Mouse (Mus musculus) thymus, adult 2 months (tissue): Measurements from ENCODE around the gene Rack1. TPM values are rescaled to one million over a fixed set of nuclear protein-coding genes. Genes with fewer than 3 reads are reported as not detected.
A peak's percentile ranks its signal among the peaks of the same experiment; 100 is the strongest.

ENCODE experiments used
- DNase-seq: peaks from one replicate; pipeline ENCODE4 v3.0.0; 2021
- H3K27ac ChIP-seq: fragments of 200-500 bp; 2 replicates; pipeline ENCODE4 v1.5.1; 2012; ENCODE audit warnings: low read length, control low read depth; ENCODE audit not compliant: control insufficient read depth, insufficient read depth
- H3K27me3 ChIP-seq: fragments of 200-500 bp; 2 replicates; pipeline ENCODE4 v1.6.1; 2012; ENCODE audit warnings: mild to moderate bottlenecking, low read length, moderate library complexity, mixed read lengths; ENCODE audit not compliant: control insufficient read depth, insufficient read depth
- H3K36me3 ChIP-seq: fragments of 200-500 bp; 2 replicates; pipeline ENCODE4 v1.6.1; 2012; ENCODE audit warnings: mild to moderate bottlenecking, low read length, moderate library complexity; ENCODE audit not compliant: control insufficient read depth, insufficient read depth
- H3K4me1 ChIP-seq: fragments of 200-500 bp; replicated peaks from 2 replicates; pipeline ENCODE4 v1.6.1; 2012; ENCODE audit warnings: low read length; ENCODE audit not compliant: control insufficient read depth, insufficient read depth
- H3K4me3 ChIP-seq: fragments of 200-500 bp; 2 replicates; pipeline ENCODE4 v1.5.1; 2012; ENCODE audit warnings: mild to moderate bottlenecking, low read length, control low read depth, moderate library complexity; ENCODE audit not compliant: control insufficient read depth, insufficient read depth
- CTCF ChIP-seq: fragments of 200-500 bp; IDR thresholded peaks from 2 replicates; pipeline ENCODE4 v1.5.1; 2012; ENCODE audit warnings: mild to moderate bottlenecking, control low read depth, low read length, moderate library complexity, borderline replicate concordance; ENCODE audit not compliant: control insufficient read depth, poor library complexity, insufficient read depth; ENCODE audit errors: extremely low read depth
- POLR2A ChIP-seq: fragments of 200-500 bp; IDR thresholded peaks from 2 replicates; pipeline ENCODE4 v1.6.1; 2012; ENCODE audit warnings: mild to moderate bottlenecking, low read length, control low read depth, moderate library complexity; ENCODE audit not compliant: control insufficient read depth, poor library complexity, insufficient read depth; ENCODE audit errors: extremely low read depth
- WGBS: fragments of 180-500 bp; shearing (Covaris S2); methylation state at CpG from one replicate; pipeline ENCODE4 v1.1.7; 2018; 5-methylcytosine and 5-hydroxymethylcytosine counted together
- polyA plus RNA-seq: library from polyadenylated mRNA; depleted of rRNA; stranded (reverse); fragments of >200 nt; gene quantifications from 2 replicates; pipeline ENCODE4 v1.2.3, GENCODE M21; 2012

Rack1 gene
- polyA plus RNA-seq, 1 experiment: 3,990 TPM

DNA sequence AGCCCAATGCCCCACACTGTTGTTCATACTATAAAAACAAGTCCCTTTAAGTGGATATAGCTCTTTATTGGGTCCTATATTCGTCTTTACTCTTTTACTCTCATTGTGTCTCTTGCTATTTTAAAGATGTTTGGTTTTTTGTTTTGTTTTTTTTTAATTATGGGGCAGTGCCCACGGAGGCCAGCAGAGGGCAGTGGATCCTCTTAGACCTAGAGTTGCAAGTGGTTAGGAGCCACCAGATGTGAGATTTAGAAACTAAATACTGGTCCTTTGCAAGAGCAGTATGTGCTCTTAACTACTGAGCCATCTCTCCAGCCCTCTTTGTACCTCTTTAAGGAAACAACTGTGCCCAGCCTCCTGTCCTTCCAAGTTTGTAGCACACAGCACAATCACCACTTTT, 28.4 kb upstream of the Rack1 start:
- peak; percentile 37 for DNase-seq
- TF ChIP-seq CTCF: no peak
- TF ChIP-seq POLR2A: no peak
- Histone ChIP-seq H3K4me1 (no peaks in the 10 kb centered on the region), H3K27ac (no peak overlapping the region), H3K4me3 (no peak overlapping the region), H3K36me3 (no peaks in the 10 kb centered on the region), H3K27me3 (no peaks in the 10 kb centered on the region)
- 1% methylated on average over 2 of the region's 2 CpGs for WGBS

- 44% methylated on average over 17 of the region's 17 CpGs for WGBS
- Histone ChIP-seq H3K4me1 (no peaks in the 10 kb centered on the region), H3K27me3 (no peaks in the 10 kb centered on the region), H3K27ac (no peak overlapping the region), H3K4me3 (no peak overlapping the region), H3K36me3 (no peaks in the 10 kb centered on the region)
- DNase-seq: peak; percentile 46
- TF ChIP-seq POLR2A: no peak
- no peak for TF ChIP-seq CTCF
These were observed 25.5 kb upstream of the Rack1 start for GRCm38 (mm10) chr11:48774443-48775298.

GRCm38 (mm10) chr11:48775483-48775882, 24.6 kb upstream of the Rack1 start:
- H3K27ac ChIP-seq: no peak overlapping the region
- H3K4me1 ChIP-seq: no peaks in the 10 kb centered on the region
- no peaks in the 10 kb centered on the region for H3K36me3 ChIP-seq
- 5% methylated on average over 7 of the region's 7 CpGs for WGBS
- TF ChIP-seq CTCF: no peak
- DNase-seq: peak; percentile 47
- no peak overlapping the region for H3K4me3 ChIP-seq
- no peaks in the 10 kb centered on the region for H3K27me3 ChIP-seq

GRCm38 (mm10) chr11:48776664-48777063, 23.5 kb upstream of the Rack1 start:
- no peak for DNase-seq
- Histone ChIP-seq H3K4me1 (no peaks in the 10 kb centered on the region), H3K36me3 (no peaks in the 10 kb centered on the region), H3K27me3 (no peaks in the 10 kb centered on the region), H3K27ac (no peak overlapping the region), H3K4me3 (no peak overlapping the region)
- TF ChIP-seq CTCF: no peak
- no peak for TF ChIP-seq POLR2A
- 44% methylated on average over 9 of the region's 9 CpGs for WGBS

GRCm38 (mm10) chr11:48777303-48777702, 22.8 kb upstream of the Rack1 start:
- WGBS: 95% methylated on average over 9 of the region's 9 CpGs
- Histone ChIP-seq H3K27me3 (no peaks in the 10 kb centered on the region), H3K27ac (no peak overlapping the region), H3K4me1 (no peaks in the 10 kb centered on the region), H3K4me3 (no peak overlapping the region), H3K36me3 (no peaks in the 10 kb centered on the region)
- TF ChIP-seq CTCF (no peak), POLR2A (no peak)
- DNase-seq: no peak

DNA sequence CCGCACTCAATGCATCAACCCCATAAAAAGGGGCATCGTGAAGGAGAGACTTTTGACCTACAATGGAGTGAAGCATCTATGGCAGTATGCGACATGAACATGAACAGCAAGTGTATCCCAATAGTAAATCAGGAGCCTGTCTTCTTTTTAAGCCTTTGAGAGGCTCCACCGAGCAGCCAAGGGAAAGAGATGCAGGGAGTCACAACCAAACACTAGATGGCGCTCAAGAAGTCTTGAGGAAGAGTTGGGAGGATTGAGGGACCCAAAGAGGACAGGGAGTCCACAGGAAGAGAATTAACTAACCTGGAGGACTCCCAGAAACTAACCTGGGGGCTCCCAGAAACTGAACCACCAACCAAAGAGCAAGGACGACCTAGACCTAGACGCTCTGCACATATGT, 20.7 kb upstream of the Rack1 start:
- no peaks in the 10 kb centered on the region for H3K27me3 ChIP-seq
- H3K4me3 ChIP-seq: no peak overlapping the region
- 45% methylated on average over 7 of the region's 7 CpGs for WGBS
- no peaks in the 10 kb centered on the region for H3K4me1 ChIP-seq
- H3K27ac ChIP-seq: no peak overlapping the region
- H3K36me3 ChIP-seq: no peaks in the 10 kb centered on the region
- TF ChIP-seq POLR2A (no peak), CTCF (no peak)
- peak; percentile 63 for DNase-seq

DNA sequence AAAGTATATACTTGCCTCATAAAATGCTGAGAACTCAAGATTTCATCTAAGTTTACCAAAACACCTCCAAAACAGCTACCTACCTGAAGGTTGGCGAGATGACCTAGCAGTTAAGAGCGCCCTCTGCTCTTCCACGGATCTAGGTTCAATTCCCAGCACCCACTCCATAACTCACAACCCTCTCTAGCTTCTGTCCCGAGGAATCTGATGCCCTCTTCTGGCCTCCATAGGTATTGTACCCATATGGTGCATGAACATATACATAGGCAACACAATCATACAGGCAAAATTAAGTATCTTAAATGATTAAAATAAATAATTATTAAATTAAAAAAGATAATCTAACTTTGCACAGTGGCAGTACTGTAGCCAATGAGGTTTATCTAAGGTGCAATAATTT, 17.9 kb upstream of the Rack1 start:
- 94% methylated on average over 4 of the region's 4 CpGs for WGBS
- H3K27me3 ChIP-seq: no peaks in the 10 kb centered on the region
- H3K4me1 ChIP-seq: no peaks in the 10 kb centered on the region
- no peak overlapping the region for H3K4me3 ChIP-seq
- H3K36me3 ChIP-seq: no peaks in the 10 kb centered on the region
- TF ChIP-seq CTCF (no peak), POLR2A (no peak)
- no peak for DNase-seq
- H3K27ac ChIP-seq: no peak overlapping the region
